Mouse (Mus musculus): Measurements from ENCODE around the gene Adipor2.

DNA sequence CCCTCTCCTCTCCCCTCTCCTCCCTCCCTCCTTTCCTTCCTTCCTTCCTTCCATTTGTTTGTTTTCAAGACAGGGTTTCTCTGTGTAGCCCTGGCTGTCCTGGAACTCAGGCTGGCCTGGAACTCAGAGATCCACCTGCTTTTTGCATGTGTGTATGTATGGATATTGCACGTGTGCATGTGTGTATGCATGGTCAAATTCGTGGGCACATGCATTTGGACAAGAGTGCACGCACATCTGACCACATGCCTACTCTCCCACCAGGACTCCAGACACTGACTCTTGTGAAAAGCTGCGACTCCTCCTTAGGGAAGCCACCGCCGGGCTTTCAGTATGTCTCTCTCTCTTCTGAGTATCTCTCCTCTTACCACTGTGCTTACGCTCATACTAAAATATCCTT is 317 bp upstream of the Adipor2 start:
- TF ChIP-seq POLR2A (IDR thresholded peaks at IDR 0.05; ENCODE audit: insufficient read depth, low read depth, low read length) (no peak), EP300 (IDR thresholded peaks at IDR 0.05; ENCODE audit: insufficient read depth, low read depth, low read length) (no peak), CTCF (IDR thresholded peaks at IDR 0.05) (no peak)

Measured in heart, adult 2 months (tissue).